Mouse (Mus musculus) heart, embryonic 15.5 days (tissue): ENCODE data around the gene Lcmt1. TPM values are rescaled to one million over a fixed set of nuclear protein-coding genes. Genes with fewer than 3 reads are reported as not detected.

ENCODE experiments used
- ATAC-seq: fragments of 200-750 bp; cut with Nextera tagmentation; replicated peaks from 2 replicates; pipeline ENCODE4 v1.8.0; 2017; ENCODE audit warnings: low read depth, moderate TSS enrichment; ENCODE audit not compliant: insufficient number of reproducible peaks, insufficient read depth, low FRiP score
- H3K27ac ChIP-seq: fragments of 300-500 bp; sonication (generic); 2 replicates; pipeline ENCODE4 v1.5.1; 2015; ENCODE audit warnings: mild to moderate bottlenecking, inconsistent platforms
- H3K27me3 ChIP-seq: fragments of 300-500 bp; sonication (generic); 2 replicates; pipeline ENCODE4 v1.6.1; 2015; ENCODE audit warnings: inconsistent platforms
- H3K36me3 ChIP-seq: fragments of 300-500 bp; sonication (generic); 2 replicates; pipeline ENCODE4 v1.6.1; 2015; ENCODE audit warnings: mild to moderate bottlenecking, inconsistent platforms
- H3K4me1 ChIP-seq: fragments of 300-500 bp; sonication (generic); replicated peaks from 2 replicates; pipeline ENCODE4 v1.6.1; 2015; ENCODE audit warnings: inconsistent platforms
- H3K4me2 ChIP-seq: fragments of 300-500 bp; sonication (generic); 2 replicates; pipeline ENCODE4 v1.6.1; 2015; ENCODE audit warnings: inconsistent platforms, mild to moderate bottlenecking, moderate library complexity
- H3K4me3 ChIP-seq: fragments of 300-500 bp; sonication (generic); 2 replicates; pipeline ENCODE4 v1.5.1; 2015; ENCODE audit warnings: mild to moderate bottlenecking, inconsistent platforms
- H3K9ac ChIP-seq: fragments of 300-500 bp; sonication (generic); 2 replicates; pipeline ENCODE4 v1.6.1; 2015; ENCODE audit warnings: mild to moderate bottlenecking, inconsistent platforms
- H3K9me3 ChIP-seq: fragments of 300-500 bp; sonication (generic); replicated peaks from 2 replicates; pipeline ENCODE4 v1.6.1; 2016; ENCODE audit warnings: inconsistent platforms
- WGBS: fragments of 180-500 bp; shearing (Covaris S2); methylation state at CpG from one replicate; pipeline ENCODE4 v1.1.7; 2015; ENCODE audit warnings: mixed read lengths; 5-methylcytosine and 5-hydroxymethylcytosine counted together
- polyA plus RNA-seq: library from polyadenylated mRNA; unstranded; fragments of >200 nt; fragmentation: Nextera tagmentation; extraction: Ambion mirVana; gene quantifications from 2 replicates; pipeline ENCODE4 v1.2.1, GENCODE M21; 2015

The Lcmt1 gene
- polyA plus RNA-seq, 1 experiment from 2014 or later, result 35.2 TPM

- Histone ChIP-seq H3K4me3 (no peak overlapping the region), H3K4me1 (peaks cover 11% of the 10 kb centered on the region), H3K9me3 (no peaks in the 10 kb centered on the region), H3K27me3 (no peaks in the 10 kb centered on the region), H3K4me2 (no peak overlapping the region), H3K27ac (no peak overlapping the region), H3K36me3 (peaks cover 4% of the 10 kb centered on the region; the same call in 1 of the 2 replicates), H3K9ac (no peak overlapping the region)
- 72% methylated on average over 8 of the region's 8 CpGs for WGBS
- no peak for ATAC-seq
These were observed 60.2 kb downstream of the Lcmt1 start for GRCm38 (mm10) chr7:123429624-123430410.

GRCm38 (mm10) chr7:123430411-123430705 lies 60.8 kb downstream of the Lcmt1 start:
- Histone ChIP-seq H3K4me3 (no peak overlapping the region), H3K36me3 (peaks cover 4% of the 10 kb centered on the region; the same call in 1 of the 2 replicates), H3K27ac (no peak overlapping the region), H3K9ac (no peak overlapping the region), H3K4me1 (peaks cover 7% of the 10 kb centered on the region), H3K4me2 (no peak overlapping the region), H3K27me3 (no peaks in the 10 kb centered on the region), H3K9me3 (no peaks in the 10 kb centered on the region)
- 82% methylated on average over 4 of the region's 4 CpGs for WGBS
- ATAC-seq, result no peak

- no peaks in the 10 kb centered on the region for H3K4me1 ChIP-seq
- H3K9me3 ChIP-seq, result no peaks in the 10 kb centered on the region
- ATAC-seq, result no peak
- no peaks in the 10 kb centered on the region for H3K27me3 ChIP-seq
- peaks cover 4% of the 10 kb centered on the region; the same call in 1 of the 2 replicates for H3K36me3 ChIP-seq
- no peak overlapping the region for H3K4me2 ChIP-seq
- H3K27ac ChIP-seq, result no peak overlapping the region
- no peak overlapping the region for H3K9ac ChIP-seq
- WGBS, result 66% methylated on average over 4 of the region's 4 CpGs
- H3K4me3 ChIP-seq, result no peak overlapping the region
These were observed 61.6 kb downstream of the Lcmt1 start for GRCm38 (mm10) chr7:123431206-123431605.

GRCm38 (mm10) chr7:123442079-123442478 lies 72.5 kb downstream of the Lcmt1 start:
- ATAC-seq, result no peak
- Histone ChIP-seq H3K9ac (no peak overlapping the region), H3K36me3 (no peaks in the 10 kb centered on the region), H3K27me3 (no peaks in the 10 kb centered on the region), H3K4me3 (no peak overlapping the region), H3K4me2 (no peak overlapping the region), H3K4me1 (0 out of 2 replicates have a peak, but pooled peaks cover 2% of the 10 kb centered on the region), H3K27ac (no peak overlapping the region), H3K9me3 (no peaks in the 10 kb centered on the region)
- 60% methylated on average over 1 of the region's 1 CpGs for WGBS

- H3K27ac ChIP-seq, result no peak overlapping the region
- H3K4me2 ChIP-seq, result no peak overlapping the region
- H3K36me3 ChIP-seq, result no peaks in the 10 kb centered on the region
- no peaks in the 10 kb centered on the region for H3K9me3 ChIP-seq
- WGBS, result 87% methylated on average over 2 of the region's 2 CpGs
- no peak for ATAC-seq
- no peaks in the 10 kb centered on the region for H3K27me3 ChIP-seq
- H3K4me1 ChIP-seq, result peaks cover 4% of the 10 kb centered on the region; the same call in 1 of the 2 replicates
- no peak overlapping the region for H3K9ac ChIP-seq
- no peak overlapping the region for H3K4me3 ChIP-seq
These were observed 79.2 kb downstream of the Lcmt1 start for GRCm38 (mm10) chr7:123448794-123449193.

GRCm38 (mm10) chr7:123449676-123450075 lies 80.1 kb downstream of the Lcmt1 start:
- no peaks in the 10 kb centered on the region for H3K36me3 ChIP-seq
- WGBS, result 72% methylated on average over 10 of the region's 10 CpGs
- no peak for ATAC-seq
- no peaks in the 10 kb centered on the region for H3K9me3 ChIP-seq
- H3K4me2 ChIP-seq, result no peak overlapping the region
- no peak overlapping the region for H3K9ac ChIP-seq
- H3K27me3 ChIP-seq, result no peaks in the 10 kb centered on the region
- no peak overlapping the region for H3K4me3 ChIP-seq
- H3K4me1 ChIP-seq, result peaks cover 4% of the 10 kb centered on the region; the same call in 1 of the 2 replicates
- no peak overlapping the region for H3K27ac ChIP-seq

GRCm38 (mm10) chr7:123450515-123450914 lies 80.9 kb downstream of the Lcmt1 start:
- ATAC-seq, result no peak
- Histone ChIP-seq H3K4me2 (no peak overlapping the region), H3K4me3 (no peak overlapping the region), H3K27me3 (no peaks in the 10 kb centered on the region), H3K4me1 (peaks cover 4% of the 10 kb centered on the region; the same call in 1 of the 2 replicates), H3K9me3 (no peaks in the 10 kb centered on the region), H3K9ac (no peak overlapping the region), H3K36me3 (no peaks in the 10 kb centered on the region), H3K27ac (no peak overlapping the region)
- WGBS, result 80% methylated on average over 2 of the region's 2 CpGs

GRCm38 (mm10) chr7:123452551-123452950 lies 83.0 kb downstream of the Lcmt1 start:
- no peak for ATAC-seq
- Histone ChIP-seq H3K4me1 (peaks cover 4% of the 10 kb centered on the region; the same call in 1 of the 2 replicates), H3K9me3 (no peaks in the 10 kb centered on the region), H3K36me3 (no peaks in the 10 kb centered on the region), H3K27me3 (no peaks in the 10 kb centered on the region), H3K27ac (no peak overlapping the region), H3K9ac (no peak overlapping the region), H3K4me3 (no peak overlapping the region), H3K4me2 (no peak overlapping the region)
- 54% methylated on average over 6 of the region's 6 CpGs for WGBS

GRCm38 (mm10) chr7:123453066-123453465 lies 83.5 kb downstream of the Lcmt1 start:
- Histone ChIP-seq H3K4me2 (no peak overlapping the region), H3K4me1 (peaks cover 4% of the 10 kb centered on the region; the same call in 1 of the 2 replicates), H3K4me3 (no peak overlapping the region), H3K9ac (no peak overlapping the region), H3K27ac (no peak overlapping the region), H3K36me3 (no peaks in the 10 kb centered on the region), H3K27me3 (no peaks in the 10 kb centered on the region), H3K9me3 (no peaks in the 10 kb centered on the region)
- WGBS, result 56% methylated on average over 8 of the region's 8 CpGs
- no peak for ATAC-seq

GRCm38 (mm10) chr7:123455088-123455487 lies 85.5 kb downstream of the Lcmt1 start:
- WGBS, result 84% methylated on average over 3 of the region's 3 CpGs
- peaks cover 4% of the 10 kb centered on the region; the same call in 1 of the 2 replicates for H3K4me1 ChIP-seq
- ATAC-seq, result no peak
- no peak overlapping the region for H3K4me2 ChIP-seq
- H3K4me3 ChIP-seq, result no peak overlapping the region
- no peak overlapping the region for H3K27ac ChIP-seq
- H3K27me3 ChIP-seq, result no peaks in the 10 kb centered on the region
- no peak overlapping the region for H3K9ac ChIP-seq
- no peaks in the 10 kb centered on the region for H3K9me3 ChIP-seq
- H3K36me3 ChIP-seq, result no peaks in the 10 kb centered on the region

GRCm38 (mm10) chr7:123458309-123458708 lies 88.7 kb downstream of the Lcmt1 start:
- no peak for ATAC-seq
- Histone ChIP-seq H3K9ac (no peak overlapping the region), H3K4me3 (no peak overlapping the region), H3K9me3 (no peaks in the 10 kb centered on the region), H3K4me1 (peaks cover 12% of the 10 kb centered on the region), H3K36me3 (no peaks in the 10 kb centered on the region), H3K27ac (no peak overlapping the region), H3K4me2 (no peak overlapping the region), H3K27me3 (no peaks in the 10 kb centered on the region)
- 79% methylated on average over 4 of the region's 4 CpGs for WGBS

- H3K4me2 ChIP-seq, result no peak overlapping the region
- peaks cover 12% of the 10 kb centered on the region for H3K4me1 ChIP-seq
- no peak for ATAC-seq
- H3K4me3 ChIP-seq, result no peak overlapping the region
- no peaks in the 10 kb centered on the region for H3K36me3 ChIP-seq
- H3K27ac ChIP-seq, result no peak overlapping the region
- H3K27me3 ChIP-seq, result no peaks in the 10 kb centered on the region
- WGBS, result 63% methylated on average over 4 of the region's 4 CpGs
- H3K9me3 ChIP-seq, result no peaks in the 10 kb centered on the region
- no peak overlapping the region for H3K9ac ChIP-seq
These were observed 89.7 kb downstream of the Lcmt1 start for GRCm38 (mm10) chr7:123459247-123459646.
